Mouse (Mus musculus): ENCODE measurements around the gene Canx. TPM values are rescaled to one million over a fixed set of nuclear protein-coding genes. Genes with fewer than 3 reads are reported as not detected.
A peak's percentile ranks its signal among the peaks of the same experiment; 100 is the strongest.

Gene Canx
- polyA plus RNA-seq, 1 experiment from 2014 or later: 181 TPM

DNA sequence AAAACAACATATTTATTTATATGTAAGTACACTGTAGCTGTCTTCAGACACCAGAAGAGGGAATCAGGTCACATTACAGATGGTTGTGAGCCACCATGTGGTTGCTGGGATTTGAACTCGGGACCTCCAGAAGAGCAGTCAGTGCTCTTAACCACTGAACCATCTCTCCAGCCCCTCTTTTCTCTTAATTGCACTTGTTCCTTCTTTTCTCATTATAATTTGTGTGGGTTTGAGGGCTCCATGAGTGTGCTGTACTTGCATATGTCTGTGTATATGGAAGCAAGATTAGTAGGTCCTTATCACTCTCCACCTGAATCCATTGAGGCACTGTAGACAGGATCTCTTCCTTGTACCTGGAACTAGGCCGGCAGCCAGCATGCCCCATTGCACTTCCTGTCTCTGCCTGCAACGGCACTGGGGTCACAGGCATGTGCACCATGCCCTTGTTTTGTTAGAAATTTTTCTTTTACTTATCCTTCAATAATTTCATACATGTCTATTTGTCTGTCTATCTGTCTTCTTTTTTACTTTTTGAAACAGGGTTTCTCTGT, 2.7 kb upstream of the Canx start:
- Histone ChIP-seq H3K4me3 (ENCODE audit: low read depth, low read length) (no peak overlapping the region), H3K27me3 (ENCODE audit: control insufficient read depth, insufficient read depth, low read length) (no peaks in the 10 kb centered on the region), H3K36me3 (ENCODE audit: control insufficient read depth, insufficient read depth, low read length) (no peaks in the 10 kb centered on the region), H3K9ac (ENCODE audit: low read length) (no peak overlapping the region), H3K4me2 (replicated peaks; ENCODE audit: low read depth) (no peak overlapping the region), H3K4me1 (replicated peaks; ENCODE audit: control insufficient read depth, insufficient read depth) (no peaks in the 10 kb centered on the region), H3K27ac (replicated peaks) (no peak overlapping the region), H3K9me3 (ENCODE audit: control insufficient read depth, low read length) (no peaks in the 10 kb centered on the region)
- TF ChIP-seq CTCF (IDR thresholded peaks at IDR 0.05; ENCODE audit: low read depth) (no peak), EP300 (optimal IDR thresholded peaks at IDR 0.05) (no peak)
- 76% methylated on average over 3 of the region's 3 CpGs for WGBS
- no peak for DNase-seq (ENCODE audit: low spot score)
- no peak for ATAC-seq (ENCODE audit: low FRiP score, low TSS enrichment)

DNA sequence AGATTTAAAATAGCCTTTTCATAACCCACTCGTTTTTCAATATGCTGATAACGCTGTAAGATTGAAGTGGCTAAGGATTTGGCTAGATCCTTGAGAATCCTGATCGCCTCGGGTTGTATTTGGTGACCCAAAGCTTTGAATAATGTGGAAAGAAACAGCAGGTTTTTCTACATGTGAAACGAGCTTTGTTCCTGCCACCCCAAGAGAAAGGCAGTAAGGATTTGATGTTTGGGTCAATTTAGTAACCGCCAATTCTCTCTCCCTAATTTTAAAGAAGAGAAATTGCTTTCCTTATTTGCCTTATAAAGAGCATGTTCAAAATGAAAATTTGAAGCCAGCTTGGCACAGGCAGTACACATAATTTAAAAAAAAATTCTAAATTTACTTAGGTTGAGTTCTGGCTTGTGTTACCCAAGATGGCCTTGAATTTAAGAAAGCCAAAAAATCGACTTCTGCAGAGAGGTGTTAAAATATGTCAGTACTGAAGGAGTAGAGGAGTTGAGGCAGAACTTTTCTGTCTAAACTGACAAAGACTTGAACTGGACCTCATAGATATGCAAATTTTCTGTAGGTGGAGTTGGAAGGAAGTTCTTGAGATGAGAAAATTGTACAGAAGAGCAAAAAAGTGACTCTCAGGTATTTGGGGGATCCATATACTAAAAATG, 961 bp upstream of the Canx start:
- H3K4me2 ChIP-seq (replicated peaks; ENCODE audit: low read depth): peak overlapping the region; percentile 73
- 1% methylated on average over 7 of the region's 7 CpGs for WGBS
- DNase-seq (ENCODE audit: low spot score): no peak

DNA sequence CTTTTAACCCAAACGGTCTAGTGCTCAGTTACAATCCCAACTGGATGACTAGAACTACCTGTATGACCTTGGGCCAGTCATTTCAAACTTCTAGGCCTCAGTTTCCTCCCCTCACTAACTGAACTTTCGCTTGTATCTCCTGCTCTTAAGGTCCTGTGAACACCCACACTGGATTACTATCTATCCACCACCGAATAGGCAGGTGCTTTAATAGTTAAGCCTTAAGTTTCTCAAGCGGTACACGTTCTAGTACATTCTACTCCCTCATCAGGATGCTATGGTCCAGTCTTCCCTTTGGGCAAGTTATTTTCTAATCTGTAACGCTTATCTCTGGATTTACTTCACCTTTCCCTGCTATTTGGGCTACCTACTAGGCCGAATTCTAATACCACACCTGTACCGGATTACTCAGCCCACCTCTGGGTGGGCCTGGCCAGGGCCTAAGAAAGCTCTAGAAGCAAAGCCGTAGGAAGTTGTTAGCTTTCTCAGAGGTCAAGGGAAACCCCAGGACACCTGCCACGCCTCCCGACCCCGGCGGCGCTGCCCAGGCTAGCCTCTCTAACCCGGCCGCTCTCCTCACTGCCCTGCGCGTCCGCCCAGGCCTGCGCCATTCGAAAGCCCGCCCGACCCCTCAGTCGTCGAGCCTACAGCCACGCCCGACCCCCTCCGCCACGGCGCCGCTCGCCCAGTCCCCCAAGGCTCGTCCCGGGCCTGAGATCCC, 562 bp downstream of the Canx start:
- H3K9ac ChIP-seq (ENCODE audit: low read length): peak overlapping the region; percentile 99
- TF ChIP-seq CTCF (IDR thresholded peaks at IDR 0.05; ENCODE audit: low read depth) (no peak), EP300 (optimal IDR thresholded peaks at IDR 0.05) (peak; percentile 4)
- H3K36me3 ChIP-seq (ENCODE audit: control insufficient read depth, insufficient read depth, low read length): no peaks in the 10 kb centered on the region
- ATAC-seq (ENCODE audit: low FRiP score, low TSS enrichment) (peak; percentile 63), DNase-seq (ENCODE audit: low spot score) (no peak)
- peak overlapping the region; percentile 94 for H3K27ac ChIP-seq (replicated peaks)
- no peaks in the 10 kb centered on the region for H3K27me3 ChIP-seq (ENCODE audit: control insufficient read depth, insufficient read depth, low read length)
- H3K4me3 ChIP-seq (ENCODE audit: low read depth, low read length): peak overlapping the region; percentile 85
- no peaks in the 10 kb centered on the region for H3K9me3 ChIP-seq (ENCODE audit: control insufficient read depth, low read length)
- H3K4me1 ChIP-seq (replicated peaks; ENCODE audit: control insufficient read depth, insufficient read depth): no peaks in the 10 kb centered on the region
- H3K4me2 ChIP-seq (replicated peaks; ENCODE audit: low read depth): peak overlapping the region; percentile 86
- WGBS: under 1% methylated on average over 33 of the region's 34 CpGs

More for the DNA sequence above, 961 bp upstream of the Canx start:
- Histone ChIP-seq H3K27me3 (ENCODE audit: control insufficient read depth, insufficient read depth, low read length) (no peaks in the 10 kb centered on the region), H3K9me3 (ENCODE audit: control insufficient read depth, low read length) (no peaks in the 10 kb centered on the region), H3K36me3 (ENCODE audit: control insufficient read depth, insufficient read depth, low read length) (no peaks in the 10 kb centered on the region), H3K9ac (ENCODE audit: low read length) (peak overlapping the region; percentile 74), H3K4me1 (replicated peaks; ENCODE audit: control insufficient read depth, insufficient read depth) (no peaks in the 10 kb centered on the region), H3K27ac (replicated peaks) (peak overlapping the region; percentile 90), H3K4me3 (ENCODE audit: low read depth, low read length) (peak overlapping the region; percentile 85)
- TF ChIP-seq CTCF (IDR thresholded peaks at IDR 0.05; ENCODE audit: low read depth) (no peak), EP300 (optimal IDR thresholded peaks at IDR 0.05) (no peak)
- ATAC-seq (ENCODE audit: low FRiP score, low TSS enrichment): no peak

DNA sequence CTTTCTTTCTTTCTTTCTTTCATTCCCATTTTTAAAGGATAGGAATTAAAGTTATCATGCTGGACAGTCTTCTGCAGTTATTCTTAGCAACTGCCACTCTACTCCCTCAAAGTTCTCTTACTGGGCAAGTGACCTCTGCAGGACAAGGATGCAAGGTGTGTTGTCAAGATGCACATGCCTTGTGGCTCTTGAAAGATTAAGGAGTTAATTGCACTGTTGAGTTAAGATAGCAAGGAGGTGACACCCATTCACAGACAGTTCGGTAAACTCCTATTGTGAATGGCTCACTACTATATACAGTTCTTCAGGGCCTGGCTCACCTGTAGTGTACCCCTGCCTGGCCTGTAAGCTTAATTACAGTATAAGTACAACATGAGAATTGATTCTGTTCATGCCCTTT, 1.6 kb downstream of the Canx start:
- peak overlapping the region; percentile 85; the same call in 1 of the 2 replicates for H3K4me3 ChIP-seq (ENCODE audit: low read depth, low read length)
- no peaks in the 10 kb centered on the region for H3K4me1 ChIP-seq (replicated peaks; ENCODE audit: control insufficient read depth, insufficient read depth)
- WGBS: 17% methylated on average over 1 of the region's 1 CpGs
- H3K9ac ChIP-seq (ENCODE audit: low read length): peak overlapping the region; percentile 51; the same call in 1 of the 2 replicates
- H3K27me3 ChIP-seq (ENCODE audit: control insufficient read depth, insufficient read depth, low read length): no peaks in the 10 kb centered on the region
- TF ChIP-seq CTCF (IDR thresholded peaks at IDR 0.05; ENCODE audit: low read depth) (no peak), EP300 (optimal IDR thresholded peaks at IDR 0.05) (no peak)
- no peak for ATAC-seq (ENCODE audit: low FRiP score, low TSS enrichment)
- no peaks in the 10 kb centered on the region for H3K36me3 ChIP-seq (ENCODE audit: control insufficient read depth, insufficient read depth, low read length)
- DNase-seq (ENCODE audit: low spot score): no peak
- H3K9me3 ChIP-seq (ENCODE audit: control insufficient read depth, low read length): no peaks in the 10 kb centered on the region
- H3K4me2 ChIP-seq (replicated peaks; ENCODE audit: low read depth): peak overlapping the region; percentile 86
- H3K27ac ChIP-seq (replicated peaks): no peak overlapping the region

DNA sequence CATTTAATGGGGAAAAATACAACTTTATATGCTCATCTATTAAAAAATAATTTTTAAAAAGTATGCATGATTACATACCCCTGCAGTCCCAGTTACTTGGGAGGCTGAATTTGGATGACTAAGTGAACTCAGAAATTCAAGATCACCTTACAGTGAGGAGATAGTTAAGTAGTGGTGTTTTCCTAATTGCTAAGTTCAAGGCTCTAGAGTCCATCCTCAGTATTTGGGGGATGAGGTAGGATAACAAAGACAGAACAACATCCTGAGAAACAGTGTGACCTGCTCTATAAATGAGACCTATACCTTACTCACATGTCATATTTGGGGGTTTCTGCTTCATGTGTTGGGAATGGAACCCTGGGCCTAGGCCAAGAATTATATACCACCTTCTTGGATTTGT, 3.1 kb downstream of the Canx start:
- no peak for TF ChIP-seq EP300 (optimal IDR thresholded peaks at IDR 0.05)
- no peak for TF ChIP-seq CTCF (IDR thresholded peaks at IDR 0.05; ENCODE audit: low read depth)
- DNase-seq (ENCODE audit: low spot score) (no peak), ATAC-seq (ENCODE audit: low FRiP score, low TSS enrichment) (no peak)
- H3K9me3 ChIP-seq (ENCODE audit: control insufficient read depth, low read length): no peaks in the 10 kb centered on the region
- no peaks in the 10 kb centered on the region for H3K36me3 ChIP-seq (ENCODE audit: control insufficient read depth, insufficient read depth, low read length)
- no peak overlapping the region for H3K4me2 ChIP-seq (replicated peaks; ENCODE audit: low read depth)
- H3K9ac ChIP-seq (ENCODE audit: low read length): no peak overlapping the region
- no peak overlapping the region for H3K4me3 ChIP-seq (ENCODE audit: low read depth, low read length)
- H3K4me1 ChIP-seq (replicated peaks; ENCODE audit: control insufficient read depth, insufficient read depth): no peaks in the 10 kb centered on the region
- no peak overlapping the region for H3K27ac ChIP-seq (replicated peaks)
- H3K27me3 ChIP-seq (ENCODE audit: control insufficient read depth, insufficient read depth, low read length): no peaks in the 10 kb centered on the region

DNA sequence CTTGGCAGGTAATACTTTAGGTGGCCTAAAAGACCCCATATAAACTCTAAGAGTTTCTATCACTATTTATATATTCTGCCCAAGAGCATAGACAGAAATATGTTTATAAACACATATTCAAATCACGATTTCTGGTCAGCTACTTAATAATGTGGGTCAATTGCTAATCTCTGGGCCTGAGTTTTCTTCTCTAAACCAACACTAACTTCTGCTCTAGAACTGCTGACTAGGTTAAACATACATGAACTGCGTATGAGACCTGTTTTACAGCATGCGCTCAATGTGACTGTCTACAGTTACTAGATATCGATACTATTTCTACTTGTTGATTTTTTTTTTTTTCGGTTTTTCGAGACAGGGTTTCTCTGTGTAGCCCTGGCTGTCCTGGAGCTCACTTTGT, 4.2 kb downstream of the Canx start:
- Histone ChIP-seq H3K36me3 (ENCODE audit: control insufficient read depth, insufficient read depth, low read length) (no peaks in the 10 kb centered on the region), H3K4me2 (replicated peaks; ENCODE audit: low read depth) (no peak overlapping the region), H3K9me3 (ENCODE audit: control insufficient read depth, low read length) (no peaks in the 10 kb centered on the region), H3K4me1 (replicated peaks; ENCODE audit: control insufficient read depth, insufficient read depth) (no peaks in the 10 kb centered on the region), H3K9ac (ENCODE audit: low read length) (no peak overlapping the region), H3K4me3 (ENCODE audit: low read depth, low read length) (no peak overlapping the region), H3K27ac (replicated peaks) (no peak overlapping the region), H3K27me3 (ENCODE audit: control insufficient read depth, insufficient read depth, low read length) (no peaks in the 10 kb centered on the region)
- WGBS: 77% methylated on average over 6 of the region's 6 CpGs
- no peak for DNase-seq (ENCODE audit: low spot score)
- ATAC-seq (ENCODE audit: low FRiP score, low TSS enrichment): no peak
- TF ChIP-seq EP300 (optimal IDR thresholded peaks at IDR 0.05): no peak

All from stomach, postnatal 0 days (tissue).